Mouse (Mus musculus): ENCODE results near the gene Ccdc12.

The Ccdc12 gene

GRCm38 (mm10) chr9:110656249-110657221 is at the start of gene Ccdc12:
TSS of gene Ccdc12 (plus strand) at chr9:110656503.
- in situ Hi-C loops (cut with MseI, MboI): no loop called here

DNA sequence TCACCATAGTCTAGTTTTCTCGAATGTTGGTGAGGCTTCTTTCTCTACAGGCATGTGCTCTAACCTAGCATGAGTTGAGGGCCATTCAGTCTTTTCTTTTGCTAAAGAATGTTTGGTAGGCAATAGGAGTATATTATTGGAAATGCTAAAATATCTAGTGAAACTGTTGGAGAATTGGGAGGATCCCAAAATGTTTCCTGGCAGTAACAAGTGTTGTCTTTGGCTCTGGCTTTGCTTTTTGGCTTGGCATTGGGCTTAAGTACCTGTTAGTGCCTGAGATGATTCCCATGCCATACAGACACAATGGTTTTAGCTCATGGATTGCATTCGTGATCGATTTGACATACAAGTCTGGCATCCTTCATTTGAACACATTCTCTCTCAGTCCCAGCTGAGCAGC is 44.8 kb upstream of the Ccdc12 start:
- in situ Hi-C loops (cut with MseI, MboI): no loop called here

GRCm38 (mm10) chr9:110617081-110617480 is 39.2 kb upstream of the Ccdc12 start:
- in situ Hi-C loops (cut with MseI, MboI): no loop called here

- in situ Hi-C loops (cut with MseI, MboI): no loop called here
These were observed 36.1 kb upstream of the Ccdc12 start for GRCm38 (mm10) chr9:110620180-110620579.

DNA sequence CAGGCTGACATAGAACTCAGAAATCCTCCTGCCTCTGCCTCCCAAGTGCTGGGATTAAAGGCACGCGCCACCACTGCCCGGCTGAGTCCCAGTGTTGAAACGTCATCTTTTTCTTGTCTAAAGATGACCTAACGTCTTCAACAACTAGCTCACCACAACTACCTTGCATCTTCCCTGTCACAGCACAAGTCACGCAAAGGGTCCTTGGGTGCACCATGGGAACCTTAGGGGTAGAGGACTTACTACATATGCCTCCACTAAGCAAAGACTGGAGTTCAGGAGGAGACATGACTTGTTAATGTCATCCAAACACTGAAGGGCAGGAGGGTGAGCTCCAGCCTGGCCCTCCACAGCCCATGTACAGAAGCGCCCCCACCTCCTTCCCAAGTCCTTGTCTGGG is 35.6 kb upstream of the Ccdc12 start:
- in situ Hi-C loops (cut with MseI, MboI): no loop called here

DNA sequence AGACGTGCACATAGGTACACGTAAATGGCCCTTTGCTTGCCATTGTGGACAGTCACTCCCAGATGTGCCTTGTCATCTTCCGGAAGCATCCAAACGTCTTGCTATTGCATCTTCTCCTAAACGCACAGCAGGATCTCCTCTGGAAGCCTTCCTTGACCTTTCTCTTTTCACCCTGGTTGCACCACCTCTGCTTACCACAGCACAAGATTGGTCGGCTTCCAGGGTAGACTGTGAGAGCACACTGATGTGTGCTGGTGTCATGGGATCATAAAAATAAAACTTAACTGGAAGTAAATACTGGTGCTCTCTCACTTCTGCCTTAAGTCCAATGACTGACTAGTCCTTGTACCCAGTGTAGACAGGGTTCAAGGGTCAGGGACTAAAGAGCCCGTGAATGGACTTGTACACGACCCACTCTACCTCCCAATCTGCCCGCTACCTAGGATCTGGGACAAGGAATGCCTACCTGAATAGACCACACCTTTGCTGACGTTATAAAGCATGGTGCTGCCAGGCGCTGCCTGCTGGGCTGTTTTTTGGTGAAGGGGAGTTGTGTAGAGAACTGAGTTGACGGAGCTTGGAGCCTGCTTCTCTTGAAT is 33.6 kb upstream of the Ccdc12 start:
- in situ Hi-C loops (cut with MseI, MboI): no loop called here

GRCm38 (mm10) chr9:110623416-110624195 is 32.7 kb upstream of the Ccdc12 start:
- in situ Hi-C loops (cut with MseI, MboI): no loop called here

DNA sequence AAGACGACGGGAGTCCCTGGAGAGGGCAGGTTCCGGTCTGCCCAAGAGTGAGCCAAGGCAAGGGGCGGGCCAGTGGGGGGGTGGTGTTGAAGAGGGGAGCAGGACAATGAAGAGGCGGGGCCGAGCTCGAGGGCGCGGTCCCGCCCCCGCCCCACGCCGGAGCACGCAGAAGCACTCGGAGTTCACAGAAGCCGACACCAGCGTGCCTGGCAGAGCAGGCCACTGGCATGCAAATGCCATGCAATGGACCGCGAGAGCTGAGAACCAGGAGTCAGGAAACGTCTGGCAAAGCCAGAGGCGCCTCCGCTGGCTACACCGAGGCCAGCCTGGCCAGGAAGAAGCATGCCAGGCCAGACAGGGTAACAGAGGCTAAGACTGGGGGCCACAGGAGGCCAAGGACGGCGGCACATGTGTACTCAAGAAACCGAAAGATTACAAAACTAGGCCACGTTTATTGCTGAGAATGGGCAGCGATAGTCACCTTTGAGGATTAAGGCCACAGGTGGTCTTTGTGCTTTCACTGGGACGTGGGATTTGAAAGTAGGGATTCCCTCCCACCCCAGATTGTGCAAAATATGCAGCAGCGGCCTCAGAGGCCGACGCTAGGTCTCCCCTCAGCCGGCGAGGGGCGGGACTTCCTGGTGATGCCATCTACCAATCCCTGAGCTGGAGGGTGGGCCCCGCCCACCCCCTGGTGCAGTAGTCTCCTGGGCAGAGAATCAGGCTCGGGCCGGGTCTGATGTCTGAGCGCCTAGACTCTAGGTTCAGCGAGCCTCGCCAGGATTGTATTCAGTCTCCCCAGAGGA is 31.7 kb upstream of the Ccdc12 start, which contains the start of gene Nradd:
TSS of gene Nradd (minus strand) at position 92 of the 806 bp plus-strand sequence.
- in situ Hi-C loops (cut with MseI, MboI): no loop called here

- in situ Hi-C loops (cut with MseI, MboI): no loop called here
These were observed 30.9 kb upstream of the Ccdc12 start for GRCm38 (mm10) chr9:110625350-110625908.

DNA sequence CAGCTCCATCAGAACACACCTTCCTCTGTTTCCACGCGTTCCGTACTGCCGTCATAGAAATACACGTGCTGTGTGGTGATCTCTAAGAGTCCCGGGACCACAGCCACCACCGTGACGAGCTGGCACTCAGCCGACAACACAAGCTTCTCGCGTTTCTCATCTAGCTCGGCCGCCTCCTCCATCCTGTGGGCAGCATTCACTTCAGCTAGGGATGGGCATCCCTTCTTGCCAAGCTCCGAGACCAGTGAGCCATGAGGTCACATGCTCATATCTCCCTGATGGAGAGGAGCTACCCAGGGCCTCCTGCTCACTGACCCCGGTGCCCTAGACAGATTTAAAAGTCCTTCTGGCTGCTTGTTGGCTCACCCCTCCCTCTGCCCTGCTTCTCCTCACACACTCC is 26.1 kb upstream of the Ccdc12 start:
- in situ Hi-C loops (cut with MseI, MboI): no loop called here

DNA sequence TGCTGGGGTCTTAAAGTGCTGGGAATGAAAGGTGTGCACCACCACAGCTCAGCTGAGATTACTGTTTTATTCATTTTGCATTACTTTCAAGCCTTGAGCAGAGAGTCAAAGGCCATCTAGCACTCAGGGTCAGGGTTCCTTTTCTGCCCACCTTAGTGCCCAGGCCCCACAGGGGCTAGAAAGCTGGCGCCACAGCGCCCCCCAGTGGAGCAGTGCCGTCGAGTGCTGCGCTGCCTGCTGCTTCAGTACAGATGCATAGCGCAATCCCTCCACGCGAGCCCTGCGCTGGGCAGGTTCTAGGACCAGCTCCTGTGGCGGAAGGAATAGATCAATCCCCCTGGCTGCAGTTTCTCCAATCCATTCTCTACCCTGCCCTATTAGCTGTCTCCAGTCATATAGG is 25.1 kb upstream of the Ccdc12 start:
- in situ Hi-C loops (cut with MseI, MboI): no loop called here

DNA sequence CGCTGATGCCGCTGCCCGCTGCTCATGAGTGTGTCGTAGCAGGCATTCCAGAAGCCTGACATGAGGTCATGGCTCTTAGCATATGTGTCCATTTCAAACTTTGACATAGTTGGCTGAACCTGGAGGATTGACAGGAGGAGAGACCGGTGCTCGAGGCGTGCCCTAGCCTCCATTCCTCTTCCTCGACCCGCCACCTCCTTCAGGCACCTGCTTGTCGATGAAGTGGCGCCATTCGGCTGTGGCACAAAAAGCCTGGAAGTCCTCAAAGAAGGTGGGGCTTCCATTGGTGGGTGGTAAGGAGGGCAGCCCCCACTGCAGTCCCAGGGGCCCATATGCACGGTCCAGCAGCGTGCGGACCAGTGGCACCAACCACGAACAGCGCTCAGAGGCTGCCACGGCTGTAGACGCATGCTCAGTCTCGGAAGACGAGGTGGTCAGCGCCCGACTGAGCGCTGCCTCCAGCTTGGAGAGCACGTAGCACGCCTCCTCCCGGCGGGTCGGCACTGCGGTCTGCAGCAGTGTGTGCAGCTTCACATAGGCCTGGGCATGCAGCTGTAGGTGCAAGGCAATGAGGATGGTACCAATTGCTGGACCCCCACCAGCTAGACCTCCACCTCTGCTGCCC is 24.5 kb upstream of the Ccdc12 start:
- in situ Hi-C loops (cut with MseI, MboI): no loop called here

GRCm38 (mm10) chr9:110632671-110633070 is 23.6 kb upstream of the Ccdc12 start:
- in situ Hi-C loops (cut with MseI, MboI): no loop called here

DNA sequence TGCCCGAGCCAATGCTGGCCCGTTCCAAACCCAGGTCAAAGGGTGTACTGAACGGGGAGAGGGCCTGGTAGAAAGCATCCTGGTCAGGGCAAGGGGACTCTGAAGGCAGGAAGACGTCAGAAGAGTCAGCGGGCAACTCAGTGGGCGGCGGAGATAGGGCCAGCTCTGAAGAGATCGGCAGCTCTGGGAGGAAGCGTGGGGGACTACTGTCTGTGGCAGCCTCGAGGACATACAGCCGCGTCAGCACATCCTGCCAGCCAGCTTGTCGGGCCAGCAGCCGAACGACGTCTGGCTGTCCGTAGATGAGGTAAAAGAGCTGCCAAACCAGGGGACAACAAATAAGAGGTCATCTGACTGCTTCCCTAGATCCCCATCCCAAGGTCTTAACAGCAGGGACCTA is 22.4 kb upstream of the Ccdc12 start:
- in situ Hi-C loops (cut with MseI, MboI): no loop called here

DNA sequence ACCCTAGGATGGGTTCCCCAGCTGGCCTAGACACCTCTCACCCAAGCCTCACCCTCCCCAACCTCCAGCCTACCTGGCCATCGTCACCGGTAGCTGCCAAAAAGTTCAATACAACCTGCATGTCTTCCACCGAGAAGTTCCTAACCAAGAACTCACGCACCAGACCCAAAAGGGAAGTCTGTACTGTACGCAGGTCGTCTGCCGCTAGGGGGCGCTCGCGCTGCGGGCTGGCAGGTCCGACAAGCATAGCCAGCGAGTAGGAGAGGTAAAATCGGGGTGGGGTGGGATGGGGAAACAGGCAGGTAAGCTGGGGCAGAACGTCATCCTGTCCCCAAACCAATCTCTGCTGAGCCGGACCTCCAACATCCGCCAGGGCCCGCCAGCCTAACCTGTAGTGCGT is 21.1 kb upstream of the Ccdc12 start:
- in situ Hi-C loops (cut with MseI, MboI): no loop called here

DNA sequence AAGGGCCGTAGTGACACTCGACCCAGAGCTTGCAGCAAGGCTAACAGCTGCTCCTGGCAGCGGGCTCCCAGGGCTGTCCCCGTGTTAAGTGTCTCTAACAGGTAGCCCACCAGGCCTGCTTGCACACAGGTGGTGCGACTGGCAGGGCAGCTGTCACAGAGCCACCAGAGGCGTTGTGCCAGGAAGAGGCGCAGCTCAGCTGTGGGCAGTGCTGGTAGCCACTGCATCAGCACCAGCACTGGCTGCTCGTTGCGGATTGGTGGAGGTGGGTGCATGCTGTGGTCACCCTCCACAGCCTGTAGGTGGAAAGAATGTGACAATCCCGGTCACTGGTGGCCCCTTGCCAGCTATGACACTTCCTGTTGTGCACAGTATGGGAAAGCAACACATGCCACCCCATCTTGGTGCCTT is 17.7 kb upstream of the Ccdc12 start:
- in situ Hi-C loops (cut with MseI, MboI): no loop called here

GRCm38 (mm10) chr9:110641006-110641405 is 15.3 kb upstream of the Ccdc12 start:
- in situ Hi-C loops (cut with MseI, MboI): no loop called here

DNA sequence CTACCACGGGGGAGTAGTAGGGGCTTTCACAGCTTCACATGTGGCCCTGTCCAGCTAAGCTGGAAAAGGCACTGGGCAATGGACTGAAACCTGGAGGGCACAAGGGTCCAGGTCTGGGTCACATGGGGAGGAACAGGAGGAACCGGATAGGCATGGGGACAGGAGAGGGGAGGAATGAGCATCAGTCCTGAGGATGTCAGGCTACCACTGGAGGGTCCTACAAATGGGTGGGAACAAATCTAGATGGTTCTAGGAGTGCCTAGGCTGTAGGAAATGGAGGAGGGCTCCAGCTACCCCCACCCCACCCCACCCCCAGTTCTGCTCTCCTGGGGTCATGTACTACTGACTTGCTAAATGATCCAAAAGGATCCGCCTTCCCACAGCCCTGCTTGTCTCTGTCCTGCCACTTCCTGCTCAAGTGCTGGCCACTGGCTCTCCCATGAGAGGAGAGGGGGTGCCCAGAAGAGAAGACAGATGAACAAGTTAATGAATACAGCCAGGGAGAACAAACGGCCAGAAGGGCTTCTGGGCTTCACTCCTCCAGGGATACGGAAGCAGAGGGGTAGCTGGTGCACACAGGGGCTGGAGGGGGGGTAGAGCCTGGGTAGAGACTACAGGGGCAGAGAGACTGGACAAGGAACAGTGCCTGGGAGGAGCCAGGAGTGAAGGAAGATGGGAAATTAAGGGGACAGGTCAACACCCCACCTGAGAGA is 13.3 kb upstream of the Ccdc12 start:
- in situ Hi-C loops (cut with MseI, MboI): no loop called here

- in situ Hi-C loops (cut with MseI, MboI): no loop called here
These were observed 12.5 kb upstream of the Ccdc12 start for GRCm38 (mm10) chr9:110643787-110644186.

DNA sequence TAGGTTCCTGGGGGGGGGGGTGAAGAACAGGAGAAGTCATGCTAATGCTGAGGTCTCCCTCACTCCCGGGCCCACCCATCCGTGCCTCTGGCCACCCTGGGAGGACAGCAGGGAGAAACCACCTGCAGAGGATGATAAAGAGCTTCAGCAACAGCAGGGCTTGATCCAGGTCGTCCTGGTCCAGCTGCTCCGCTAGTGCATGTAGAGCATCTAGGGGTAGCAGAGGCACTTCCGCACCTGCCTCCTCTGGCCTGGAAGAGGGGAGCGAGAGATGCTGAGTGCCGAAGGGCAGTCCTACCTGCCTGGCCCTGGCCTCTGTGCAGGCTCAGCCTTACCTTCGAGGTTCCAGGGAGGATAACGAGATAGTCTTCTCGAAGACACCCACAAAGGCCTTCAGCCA is 12.0 kb upstream of the Ccdc12 start:
- in situ Hi-C loops (cut with MseI, MboI): no loop called here
